Mouse (Mus musculus): ENCODE results near the gene Sardh. TPM values are rescaled to one million over a fixed set of nuclear protein-coding genes. Genes with fewer than 3 reads are reported as not detected.

The Sardh gene
- polyA plus RNA-seq, 1 experiment = 28.4 TPM

DNA sequence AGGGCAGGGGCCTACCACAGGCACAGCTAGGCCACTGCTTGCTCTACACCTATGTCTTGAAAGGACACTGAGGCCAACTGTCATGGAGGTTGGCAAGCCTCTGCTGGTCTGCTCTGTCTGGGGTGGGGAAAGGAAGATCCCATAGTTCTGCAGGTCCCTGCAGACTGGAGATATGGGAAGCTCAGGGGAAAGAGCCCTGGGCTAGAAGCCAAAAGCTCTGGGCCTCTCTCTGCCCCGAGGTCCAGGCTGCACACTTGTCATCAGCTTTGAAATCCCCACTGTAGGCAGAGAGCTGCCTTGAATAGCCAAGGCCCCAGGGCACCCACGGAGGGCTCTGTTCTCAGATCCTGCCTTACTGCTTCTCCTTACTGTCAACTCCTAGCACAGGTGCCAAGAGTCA lies 20.2 kb upstream of the Sardh start:
- Histone ChIP-seq H3K36me3 (ENCODE audit: control insufficient read depth, insufficient read depth) (peaks cover 16% of the 10 kb centered on the region), H3K27me3 (ENCODE audit: control insufficient read depth, insufficient read depth, insufficient read length) (no peaks in the 10 kb centered on the region), H3K4me3 (no peak overlapping the region), H3K4me2 (ENCODE audit: low read depth) (no peak overlapping the region), H3ac (ENCODE audit: control insufficient read depth, insufficient read length) (no peak overlapping the region), H3K79me2 (ENCODE audit: control insufficient read depth, insufficient read depth) (no peaks in the 10 kb centered on the region)
- TF ChIP-seq POLR2A (IDR thresholded peaks at IDR 0.05; ENCODE audit: insufficient read length, low read depth) (no peak), TCF12 (IDR thresholded peaks at IDR 0.05; ENCODE audit: insufficient read depth, poor library complexity, severe bottlenecking) (no peak), MYOD1 (IDR thresholded peaks at IDR 0.05; ENCODE audit: control insufficient read depth in 1 of 3, insufficient read length in 2 of 3, low read depth in 2 of 3) (no peak), POLR2AphosphoS2 (IDR thresholded peaks at IDR 0.05; ENCODE audit: insufficient read length, low read depth) (no peak)

GRCm38 (mm10) chr2:27265819-27266218 lies 17.7 kb upstream of the Sardh start:
- Histone ChIP-seq H3K36me3 (ENCODE audit: control insufficient read depth, insufficient read depth) (peaks cover 9% of the 10 kb centered on the region), H3ac (ENCODE audit: control insufficient read depth, insufficient read length) (no peak overlapping the region), H3K4me3 (no peak overlapping the region), H3K27me3 (ENCODE audit: control insufficient read depth, insufficient read depth, insufficient read length) (no peaks in the 10 kb centered on the region), H3K4me2 (ENCODE audit: low read depth) (no peak overlapping the region), H3K79me2 (ENCODE audit: control insufficient read depth, insufficient read depth) (no peaks in the 10 kb centered on the region)
- TF ChIP-seq POLR2AphosphoS2 (IDR thresholded peaks at IDR 0.05; ENCODE audit: insufficient read length, low read depth) (no peak), REST (IDR thresholded peaks at IDR 0.05; ENCODE audit: insufficient read depth, insufficient read length) (no peak), USF1 (IDR thresholded peaks at IDR 0.05; ENCODE audit: low read depth) (no peak), MYOG (IDR thresholded peaks at IDR 0.05; ENCODE audit: control insufficient read depth in 1 of 3, insufficient read depth in 1 of 3, insufficient read length in 2 of 3, low read depth in 2 of 3) (no peak), E2F4 (IDR thresholded peaks at IDR 0.05; ENCODE audit: insufficient read depth) (no peak), CEBPB (IDR thresholded peaks at IDR 0.05; ENCODE audit: insufficient read depth, poor library complexity, severe bottlenecking) (no peak), POLR2A (IDR thresholded peaks at IDR 0.05; ENCODE audit: insufficient read length, low read depth) (no peak), TCF3 (IDR thresholded peaks at IDR 0.05; ENCODE audit: insufficient read length, low read depth) (no peak), MAX (IDR thresholded peaks at IDR 0.05; ENCODE audit: low read depth) (no peak), TCF12 (IDR thresholded peaks at IDR 0.05; ENCODE audit: insufficient read depth, poor library complexity, severe bottlenecking) (no peak), SRF (IDR thresholded peaks at IDR 0.05; ENCODE audit: control insufficient read depth, insufficient read length, low read depth) (no peak), MYOD1 (IDR thresholded peaks at IDR 0.05; ENCODE audit: control insufficient read depth in 1 of 3, insufficient read length in 2 of 3, low read depth in 2 of 3) (no peak)

DNA sequence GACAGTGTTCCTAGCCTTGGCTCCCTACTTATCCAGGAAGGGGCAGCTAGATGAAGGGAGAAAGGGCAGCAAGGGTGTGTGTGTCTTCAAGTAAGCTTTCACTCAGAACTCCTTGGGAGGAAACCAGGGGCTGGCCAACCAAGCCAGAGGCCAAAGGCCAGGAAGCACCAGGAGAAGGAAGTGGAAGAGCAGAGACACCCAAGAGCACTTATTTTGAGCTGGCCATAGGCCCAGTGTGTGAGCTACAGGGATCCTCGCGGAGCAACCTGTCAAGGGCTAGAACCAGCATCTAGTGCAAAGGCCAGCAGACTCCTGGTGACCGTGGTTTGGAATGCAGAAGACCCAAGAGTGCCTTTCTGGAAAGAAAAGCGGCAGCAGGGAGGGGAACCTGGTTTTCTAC lies 14.8 kb upstream of the Sardh start:
- H3K4me2 ChIP-seq (ENCODE audit: low read depth) = no peak overlapping the region
- H3ac ChIP-seq (ENCODE audit: control insufficient read depth, insufficient read length) = no peak overlapping the region
- H3K79me2 ChIP-seq (ENCODE audit: control insufficient read depth, insufficient read depth) = no peaks in the 10 kb centered on the region
- peaks cover 3% of the 10 kb centered on the region for H3K36me3 ChIP-seq (ENCODE audit: control insufficient read depth, insufficient read depth)
- TF ChIP-seq MYOD1 (IDR thresholded peaks at IDR 0.05; ENCODE audit: control insufficient read depth in 1 of 3, insufficient read length in 2 of 3, low read depth in 2 of 3) (no peak), SRF (IDR thresholded peaks at IDR 0.05; ENCODE audit: control insufficient read depth, insufficient read length, low read depth) (no peak), MAX (IDR thresholded peaks at IDR 0.05; ENCODE audit: low read depth) (no peak), POLR2A (IDR thresholded peaks at IDR 0.05; ENCODE audit: insufficient read length, low read depth) (no peak), USF1 (IDR thresholded peaks at IDR 0.05; ENCODE audit: low read depth) (no peak), CEBPB (IDR thresholded peaks at IDR 0.05; ENCODE audit: insufficient read depth, poor library complexity, severe bottlenecking) (no peak), E2F4 (IDR thresholded peaks at IDR 0.05; ENCODE audit: insufficient read depth) (no peak), MYOG (IDR thresholded peaks at IDR 0.05; ENCODE audit: control insufficient read depth in 1 of 3, insufficient read depth in 1 of 3, insufficient read length in 2 of 3, low read depth in 2 of 3) (no peak), POLR2AphosphoS2 (IDR thresholded peaks at IDR 0.05; ENCODE audit: insufficient read length, low read depth) (no peak), TCF3 (IDR thresholded peaks at IDR 0.05; ENCODE audit: insufficient read length, low read depth) (no peak), TCF12 (IDR thresholded peaks at IDR 0.05; ENCODE audit: insufficient read depth, poor library complexity, severe bottlenecking) (no peak), REST (IDR thresholded peaks at IDR 0.05; ENCODE audit: insufficient read depth, insufficient read length) (no peak)
- no peak overlapping the region for H3K4me3 ChIP-seq
- no peaks in the 10 kb centered on the region for H3K27me3 ChIP-seq (ENCODE audit: control insufficient read depth, insufficient read depth, insufficient read length)

DNA sequence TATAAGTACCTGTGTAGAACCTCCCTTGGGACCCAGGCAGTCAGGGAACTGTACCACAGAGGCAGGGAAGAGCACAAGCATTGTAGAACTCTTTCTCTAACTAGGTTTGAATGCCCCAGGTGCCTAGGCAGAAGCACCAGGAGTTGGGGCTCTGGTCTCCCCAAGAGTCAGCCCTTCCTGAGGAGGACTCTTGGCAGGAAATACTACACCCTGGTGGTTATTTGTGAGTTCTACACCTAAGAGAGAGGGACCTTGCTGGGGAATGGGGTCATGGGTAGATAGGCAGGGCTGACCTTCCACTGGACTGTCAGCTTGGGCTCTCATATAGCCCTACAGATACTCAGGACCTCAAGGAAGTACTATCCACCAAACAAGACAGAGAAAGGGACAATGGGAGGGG lies 3.3 kb upstream of the Sardh start:
- Histone ChIP-seq H3K36me3 (ENCODE audit: control insufficient read depth, insufficient read depth) (no peaks in the 10 kb centered on the region), H3K4me2 (ENCODE audit: low read depth) (no peak overlapping the region), H3K27me3 (ENCODE audit: control insufficient read depth, insufficient read depth, insufficient read length) (peaks cover 36% of the 10 kb centered on the region), H3ac (ENCODE audit: control insufficient read depth, insufficient read length) (no peak overlapping the region), H3K79me2 (ENCODE audit: control insufficient read depth, insufficient read depth) (no peaks in the 10 kb centered on the region), H3K4me3 (no peak overlapping the region)
- TF ChIP-seq USF1 (IDR thresholded peaks at IDR 0.05; ENCODE audit: low read depth) = no peak
- TF ChIP-seq REST (IDR thresholded peaks at IDR 0.05; ENCODE audit: insufficient read depth, insufficient read length) = no peak
- no peak for TF ChIP-seq POLR2AphosphoS2 (IDR thresholded peaks at IDR 0.05; ENCODE audit: insufficient read length, low read depth)

- Histone ChIP-seq H3K36me3 (ENCODE audit: control insufficient read depth, insufficient read depth) (no peaks in the 10 kb centered on the region), H3K79me2 (ENCODE audit: control insufficient read depth, insufficient read depth) (no peaks in the 10 kb centered on the region), H3K4me2 (ENCODE audit: low read depth) (peak overlapping the region; percentile 90), H3K27me3 (ENCODE audit: control insufficient read depth, insufficient read depth, insufficient read length) (peaks cover 14% of the 10 kb centered on the region), H3ac (ENCODE audit: control insufficient read depth, insufficient read length) (no peak overlapping the region), H3K4me3 (peak overlapping the region; percentile 6)
- TF ChIP-seq MAX (IDR thresholded peaks at IDR 0.05; ENCODE audit: low read depth) (no peak), SRF (IDR thresholded peaks at IDR 0.05; ENCODE audit: control insufficient read depth, insufficient read length, low read depth) (no peak), E2F4 (IDR thresholded peaks at IDR 0.05; ENCODE audit: insufficient read depth) (no peak), TCF3 (IDR thresholded peaks at IDR 0.05; ENCODE audit: insufficient read length, low read depth) (no peak), MYOD1 (IDR thresholded peaks at IDR 0.05; ENCODE audit: control insufficient read depth in 1 of 3, insufficient read length in 2 of 3, low read depth in 2 of 3) (no peak), USF1 (IDR thresholded peaks at IDR 0.05; ENCODE audit: low read depth) (no peak), MYOG (IDR thresholded peaks at IDR 0.05; ENCODE audit: control insufficient read depth in 1 of 3, insufficient read depth in 1 of 3, insufficient read length in 2 of 3, low read depth in 2 of 3) (no peak), REST (IDR thresholded peaks at IDR 0.05; ENCODE audit: insufficient read depth, insufficient read length) (no peak), TCF12 (IDR thresholded peaks at IDR 0.05; ENCODE audit: insufficient read depth, poor library complexity, severe bottlenecking) (no peak), POLR2AphosphoS2 (IDR thresholded peaks at IDR 0.05; ENCODE audit: insufficient read length, low read depth) (no peak), POLR2A (IDR thresholded peaks at IDR 0.05; ENCODE audit: insufficient read length, low read depth) (no peak), CEBPB (IDR thresholded peaks at IDR 0.05; ENCODE audit: insufficient read depth, poor library complexity, severe bottlenecking) (no peak)
These were observed 662 bp downstream of the Sardh start for GRCm38 (mm10) chr2:27247487-27247863.
